Mouse (Mus musculus) c-Kit-negative CD71-positive TER-119-positive erythroid progenitor cells, embryonic 14.5 days (primary cell): ENCODE measurements around the gene Insr.

Experiments
- DNase-seq: peaks from one replicate; pipeline ENCODE4 v3.0.0-alpha.2; 2013; ENCODE audit warnings: low read depth, low spot score

Insr gene

DNA sequence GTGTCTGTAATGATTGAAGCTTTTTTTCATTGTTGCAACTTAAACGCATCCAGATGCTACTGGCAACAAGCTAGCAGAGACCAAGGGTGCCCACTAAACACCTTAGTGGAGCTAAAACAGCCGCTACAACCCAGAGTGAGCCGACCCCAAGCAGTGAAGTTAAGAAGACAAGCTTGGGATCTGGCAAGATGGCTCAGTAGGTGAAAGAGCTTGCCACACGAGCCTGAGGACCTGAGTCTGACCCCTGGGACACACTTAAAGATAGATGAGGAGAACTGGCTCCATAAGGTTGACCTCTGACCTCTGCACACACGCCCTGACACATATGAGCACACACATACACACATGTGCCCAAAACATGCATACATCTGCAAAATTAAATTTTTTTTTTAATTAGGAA, 4.2 kb downstream of the Insr start:
- DNase-seq, result no peak

DNA sequence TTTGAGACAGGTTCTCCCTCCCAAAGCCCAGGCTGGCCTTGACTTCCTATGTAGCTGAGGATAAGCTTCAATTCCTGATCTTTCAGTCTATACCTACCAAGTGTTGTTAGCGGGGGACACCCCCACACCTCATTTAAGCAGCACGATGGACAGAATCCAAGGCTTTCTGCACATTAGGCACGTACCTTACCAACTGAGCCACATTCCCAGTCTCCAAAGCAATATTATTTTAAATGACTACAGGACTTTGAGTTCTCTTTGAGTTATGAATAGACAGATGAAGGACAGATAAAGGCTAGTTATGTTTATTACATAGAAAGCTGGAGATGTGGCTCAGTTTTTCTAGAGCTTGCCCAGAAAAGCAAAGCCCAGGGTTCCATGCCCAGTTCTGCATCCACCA, 5.6 kb downstream of the Insr start:
- DNase-seq, result no peak

DNA sequence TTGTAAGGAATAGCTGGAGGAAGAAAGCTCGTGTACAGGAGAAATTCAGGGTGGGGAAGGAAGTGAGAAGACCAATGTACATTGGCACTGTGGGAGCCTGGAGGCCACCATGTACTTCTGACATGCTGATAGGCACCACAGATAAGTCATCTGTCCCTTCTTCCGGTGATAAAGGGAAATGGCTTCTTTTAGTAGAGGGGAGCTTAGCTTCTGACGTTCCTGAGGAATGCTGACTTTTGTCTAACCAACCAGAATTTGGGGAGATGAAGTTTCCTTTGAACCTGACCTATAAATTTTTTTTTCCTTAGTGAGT, 12.0 kb downstream of the Insr start:
- no peak for DNase-seq

DNA sequence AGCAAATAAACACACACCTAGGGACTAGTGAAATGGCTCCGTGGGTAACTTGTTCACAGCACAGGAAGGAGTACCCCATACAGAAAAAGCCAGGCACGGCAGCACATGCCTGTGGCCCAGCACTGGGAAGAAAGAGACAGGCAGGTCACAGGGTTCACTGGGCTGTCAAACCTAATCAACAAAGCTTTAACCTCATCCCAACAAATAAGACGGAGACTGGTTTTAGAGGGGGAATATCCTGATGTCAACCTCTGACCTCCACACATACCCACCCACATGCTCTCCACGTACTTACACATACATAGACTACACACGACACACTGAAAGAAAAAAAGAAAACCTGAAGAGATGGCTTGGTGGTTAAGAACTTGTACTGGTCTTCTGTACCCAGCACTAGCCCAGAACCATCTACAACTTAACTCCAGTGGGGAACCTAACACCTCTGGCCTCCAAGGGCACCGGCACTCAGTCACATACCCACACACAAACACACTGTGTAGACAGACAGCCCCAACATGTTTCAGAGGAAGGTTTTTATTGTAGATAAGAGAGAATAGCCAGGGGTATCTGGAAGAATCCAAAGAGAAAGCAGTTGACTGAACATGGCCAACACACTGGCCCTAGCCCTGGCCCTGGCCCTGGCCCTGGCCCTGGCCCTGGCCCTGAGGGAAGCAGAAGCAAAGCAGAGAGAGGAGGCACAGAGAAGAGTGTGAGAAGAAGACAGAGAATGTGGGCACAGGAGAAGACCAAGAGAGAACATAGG, 12.6 kb downstream of the Insr start:
- DNase-seq, result no peak

DNA sequence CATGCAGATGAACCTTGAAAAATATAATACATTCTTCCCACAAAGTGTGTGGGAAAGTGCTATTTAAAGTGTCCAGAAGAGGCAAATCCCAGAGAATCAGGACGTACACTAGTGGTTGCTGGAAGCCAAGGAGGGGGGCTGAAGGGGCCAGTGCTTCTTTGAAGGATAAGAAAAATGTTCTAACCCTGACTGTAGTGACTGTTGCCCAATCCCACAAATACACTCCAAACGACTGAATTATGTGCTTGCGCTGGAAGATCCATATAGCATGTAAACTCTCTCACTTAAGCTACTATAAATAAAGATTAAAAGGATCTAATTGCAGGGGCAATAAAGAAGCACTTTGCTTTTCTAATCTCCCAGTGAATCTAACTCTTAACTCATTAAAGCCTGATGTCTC, 14.2 kb downstream of the Insr start:
- no peak for DNase-seq

DNA sequence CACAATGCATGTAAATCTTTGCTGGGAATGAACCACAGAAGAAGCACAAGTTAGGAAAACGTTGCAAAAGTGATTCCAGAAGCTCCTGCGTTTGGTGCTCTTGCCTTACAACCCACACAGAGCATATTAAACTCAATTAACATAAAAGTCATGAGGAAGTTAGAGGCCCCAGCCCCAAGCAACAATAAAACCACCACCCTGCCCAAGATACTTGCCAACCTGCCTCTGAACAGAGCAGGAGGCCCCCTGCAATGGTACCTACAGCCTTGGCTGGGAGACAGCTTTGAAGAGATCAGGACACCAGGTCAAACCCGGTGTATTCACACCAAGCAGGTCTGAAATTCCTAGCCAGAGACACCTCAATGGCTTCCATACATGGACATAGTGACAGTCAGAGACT, 16.6 kb downstream of the Insr start:
- no peak for DNase-seq

DNA sequence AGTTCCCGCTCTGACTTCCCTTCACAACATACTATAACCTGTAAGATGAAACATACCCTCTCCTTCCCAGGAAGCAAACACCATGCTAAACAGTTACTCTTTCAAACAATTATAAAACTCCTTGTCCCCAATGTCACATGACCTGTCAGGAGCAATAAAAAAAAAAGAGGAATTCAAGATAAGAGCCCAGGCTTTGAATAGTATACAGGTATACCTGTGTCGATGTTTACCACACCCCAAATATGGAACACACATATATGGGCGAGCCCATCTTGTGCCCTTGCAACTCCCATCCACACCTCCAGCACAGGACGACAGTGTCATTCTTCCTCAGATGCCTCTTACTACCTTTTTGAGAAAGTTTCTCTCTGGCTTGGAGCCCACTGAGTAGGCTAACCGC, 18.3 kb downstream of the Insr start:
- no peak for DNase-seq

DNA sequence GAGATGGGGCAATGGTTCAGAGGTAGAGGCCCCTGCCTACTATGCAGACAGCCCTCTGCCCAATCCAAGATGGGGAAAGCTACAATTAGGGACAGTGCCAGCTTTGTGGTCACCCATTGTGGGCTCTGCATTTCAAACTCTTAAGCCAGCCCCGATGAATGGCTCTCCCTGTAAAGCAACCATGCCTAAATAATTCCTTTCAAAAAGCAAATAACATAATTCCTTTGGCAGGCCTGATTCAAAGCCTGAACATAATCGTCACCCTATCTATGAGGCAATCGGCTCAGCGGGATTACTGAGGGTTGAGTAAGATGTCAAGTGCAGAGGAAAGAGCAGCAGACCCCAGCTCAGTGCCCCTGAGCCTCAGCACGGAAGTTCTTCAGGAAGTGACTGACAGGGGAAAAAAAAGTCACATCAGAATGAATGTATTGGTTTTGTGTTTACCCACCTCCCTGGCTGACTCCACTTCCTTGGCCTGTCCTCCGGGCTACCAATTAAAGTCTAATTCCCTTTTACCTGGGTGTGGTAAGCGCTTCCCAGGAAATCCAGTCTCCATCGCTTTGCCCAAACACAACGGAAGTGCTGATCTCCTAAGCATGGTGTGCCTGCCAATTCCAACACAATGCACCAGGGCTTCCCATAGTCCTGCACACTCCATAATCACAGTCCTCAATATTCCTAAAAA, 19.1 kb downstream of the Insr start:
- no peak for DNase-seq

DNA sequence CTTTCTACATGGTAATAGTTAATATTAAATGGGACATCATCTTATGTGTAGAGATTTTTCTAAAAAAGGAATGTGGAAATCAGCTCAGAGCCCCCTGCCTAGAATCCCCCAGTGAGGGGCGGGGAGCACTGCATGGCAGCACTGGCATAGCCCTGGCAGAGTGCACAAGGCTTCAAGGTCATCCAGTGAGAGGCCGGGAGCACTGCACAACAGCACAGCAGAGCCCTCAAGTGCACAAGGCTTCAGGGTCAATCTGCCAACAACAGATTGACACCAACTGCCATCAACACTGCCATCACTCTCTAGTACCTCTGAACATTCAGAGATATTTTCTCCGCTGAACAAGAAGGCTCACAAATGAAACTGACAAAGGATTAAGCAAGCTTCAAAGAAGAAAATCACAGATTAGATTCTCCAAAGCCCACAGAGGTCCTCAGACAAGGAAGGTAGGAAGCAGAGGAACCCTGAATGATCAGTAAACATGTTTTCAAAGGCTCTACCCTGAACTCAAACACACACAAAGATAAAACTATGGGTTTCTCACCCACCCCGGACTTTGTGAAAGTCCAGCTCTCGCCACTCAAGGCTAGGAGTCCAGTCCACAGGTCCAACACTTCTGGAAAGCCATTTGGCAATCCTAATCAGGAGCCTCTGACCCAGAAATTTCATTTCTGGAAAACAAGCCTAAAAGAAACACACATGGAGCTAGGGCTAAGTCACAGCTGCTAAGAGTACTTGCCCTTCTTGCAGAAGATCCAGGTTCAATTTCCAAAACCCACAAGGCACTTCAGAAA, 23.1 kb downstream of the Insr start:
- no peak for DNase-seq

DNA sequence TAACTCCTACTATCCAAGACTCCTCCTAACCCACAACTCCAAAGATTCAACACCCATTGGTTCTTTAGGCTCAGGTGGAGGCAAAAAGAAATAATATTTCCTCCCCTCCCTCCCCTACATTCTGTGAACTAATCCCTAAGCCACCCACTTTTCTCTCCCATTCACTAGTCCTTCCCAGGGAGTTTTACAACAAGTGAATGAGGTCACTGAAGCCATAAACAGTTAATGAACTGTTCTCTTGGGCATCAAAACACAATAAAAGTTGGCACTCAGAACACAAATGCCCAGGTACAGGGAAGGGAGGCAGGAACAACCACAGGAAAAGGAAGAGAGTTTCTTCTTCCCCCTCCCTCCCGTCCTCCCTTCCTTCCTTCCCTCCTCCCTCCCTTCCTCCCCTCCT, 24.1 kb downstream of the Insr start:
- no peak for DNase-seq

DNA sequence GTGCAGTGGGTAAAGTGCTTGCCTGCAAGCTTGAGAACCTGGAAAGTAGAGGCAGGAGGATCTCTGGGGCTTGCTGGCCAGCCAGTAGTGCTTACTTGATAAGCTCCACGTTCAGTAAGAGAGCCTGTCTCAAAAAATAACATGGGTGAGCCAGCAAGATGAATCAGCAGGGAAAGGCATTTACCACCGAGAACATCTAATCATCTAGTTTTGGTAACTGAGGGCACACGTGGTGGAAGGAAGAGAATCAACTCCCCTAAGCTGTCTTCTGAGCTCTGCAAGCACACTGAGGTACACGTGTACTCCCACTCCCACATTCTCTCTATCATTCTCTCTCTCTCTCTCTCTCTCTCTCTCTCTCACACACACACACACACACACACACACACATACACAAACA, 26.2 kb downstream of the Insr start:
- no peak for DNase-seq

DNA sequence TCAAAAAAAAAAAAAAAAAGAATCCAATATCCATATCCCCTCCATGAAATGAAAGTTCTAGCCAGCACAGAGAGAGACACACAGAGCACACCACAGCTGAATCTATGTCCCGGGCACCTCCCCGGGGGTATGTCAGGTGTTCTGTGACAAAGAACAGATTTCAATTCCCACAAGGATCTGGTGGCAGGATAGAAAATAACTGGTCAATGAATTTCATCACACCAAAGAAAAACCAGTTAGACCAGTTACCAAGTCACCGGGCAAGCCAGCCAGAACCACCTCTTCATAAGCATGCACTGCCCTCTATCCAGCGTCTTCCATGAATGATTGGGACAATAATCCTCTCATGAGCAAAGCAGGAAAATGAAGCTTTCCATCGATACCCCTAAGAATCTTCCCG, 26.8 kb downstream of the Insr start:
- DNase-seq, result no peak

DNA sequence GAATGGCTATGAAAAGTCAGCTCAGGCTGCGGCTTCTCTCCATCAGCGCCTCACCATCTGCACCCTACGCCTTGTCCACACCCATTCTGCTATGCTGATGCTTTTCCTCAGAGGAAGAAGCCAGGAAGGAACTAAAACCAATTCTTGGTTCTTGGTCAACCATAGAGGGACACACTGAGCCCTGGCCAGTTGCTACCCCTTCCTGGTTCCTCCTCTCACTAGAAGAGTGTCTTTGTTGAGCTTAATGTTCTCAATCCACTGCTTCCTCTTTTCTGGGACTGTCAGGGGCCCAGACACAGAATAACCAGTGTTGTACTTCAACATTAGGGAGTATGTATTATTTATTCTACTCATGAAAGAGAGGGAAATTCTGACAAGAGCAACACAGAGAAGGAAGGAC, 28.3 kb downstream of the Insr start:
- no peak for DNase-seq

DNA sequence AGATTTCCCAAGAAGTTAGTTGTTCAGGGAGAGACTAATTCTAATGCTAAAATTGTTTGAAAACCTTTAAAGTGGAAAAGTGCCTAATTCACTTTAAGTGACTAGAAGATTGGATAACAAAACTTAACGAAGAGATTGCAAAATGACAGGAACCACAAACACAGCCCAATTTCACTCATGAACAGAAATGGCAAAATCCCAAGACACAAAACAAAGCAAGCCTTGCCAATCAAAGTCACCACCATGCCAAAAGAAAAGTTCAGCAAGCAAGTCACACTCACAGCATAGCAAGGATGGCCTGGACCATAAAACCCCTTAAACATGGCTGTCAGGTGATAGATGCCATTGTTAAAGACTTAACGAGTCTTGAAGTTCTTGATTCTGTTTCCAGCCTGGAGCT, 29.5 kb downstream of the Insr start:
- no peak for DNase-seq

DNA sequence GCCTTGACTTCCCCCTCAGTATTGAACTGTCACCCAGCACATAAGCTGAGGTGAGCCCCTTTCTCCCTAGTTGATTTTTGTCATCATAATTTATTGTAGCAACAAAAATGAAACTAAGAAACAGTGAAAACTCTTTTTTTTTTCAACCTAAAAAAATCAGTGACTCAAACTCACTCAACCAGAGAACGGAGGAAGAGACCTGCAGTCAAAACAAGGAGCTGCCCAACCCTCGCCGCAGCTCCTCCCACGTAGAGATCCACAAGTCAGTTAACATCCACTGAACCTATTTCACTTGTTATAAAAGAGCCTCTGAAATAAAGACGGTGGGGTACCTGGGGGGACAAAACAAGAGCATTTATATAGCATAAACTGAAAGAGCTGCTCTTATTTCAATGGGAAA, 30.7 kb downstream of the Insr start:
- no peak for DNase-seq

DNA sequence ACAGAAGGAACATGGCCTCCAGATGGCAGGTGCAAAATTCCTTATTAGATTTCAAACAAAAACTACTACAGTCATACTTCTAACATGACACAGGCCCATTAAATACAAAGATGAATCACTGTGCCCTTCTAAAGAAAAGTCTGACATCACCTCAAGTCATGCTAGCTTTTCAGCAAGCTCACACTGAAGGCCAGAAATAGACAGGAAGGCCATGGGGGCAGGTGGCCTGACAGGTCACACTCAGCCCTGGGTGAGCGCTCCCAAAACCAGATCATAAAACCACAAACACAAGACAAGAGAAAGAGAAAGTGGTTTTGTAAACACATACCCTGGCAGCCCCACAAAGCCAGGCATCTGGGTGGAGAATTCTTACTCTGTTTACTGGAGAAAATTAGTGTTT, 32.3 kb downstream of the Insr start:
- DNase-seq, result no peak

DNA sequence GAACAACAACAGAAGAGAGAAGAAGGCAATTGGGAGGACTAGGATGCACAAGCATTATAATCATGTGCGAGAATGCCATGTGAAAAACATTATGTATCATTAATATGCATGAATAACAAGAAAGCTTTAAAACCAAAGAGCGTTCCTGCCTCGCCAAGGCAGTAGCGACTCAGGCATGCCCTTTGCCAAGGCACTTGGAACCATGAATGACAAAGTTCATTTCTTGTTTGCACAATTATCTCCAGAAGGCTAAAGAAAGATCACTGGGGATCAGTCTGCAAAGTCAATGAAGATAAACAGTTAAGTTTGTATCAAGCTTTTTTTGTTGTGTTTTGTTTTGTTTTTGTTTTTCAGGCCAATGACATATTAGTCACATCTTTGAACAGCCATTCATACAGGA, 36.2 kb downstream of the Insr start:
- no peak for DNase-seq

DNA sequence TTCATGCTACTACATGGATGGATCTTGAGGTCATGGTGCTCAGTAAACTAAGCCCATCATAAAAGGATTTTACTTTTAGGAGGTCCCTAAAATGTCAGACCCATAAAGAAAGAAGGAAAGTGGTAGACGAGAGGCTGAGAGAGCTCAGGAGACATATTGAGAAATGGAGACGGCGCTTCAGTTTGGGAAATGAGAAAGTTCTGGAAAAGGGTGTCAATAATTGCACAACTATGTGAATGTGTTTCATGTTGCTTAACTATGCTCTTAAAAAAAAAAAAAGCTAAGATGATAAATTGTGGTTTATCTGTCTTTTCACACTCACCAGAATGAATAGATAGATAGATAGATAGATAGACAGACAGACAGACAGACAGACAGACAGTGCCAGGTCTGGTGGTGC, 38.7 kb downstream of the Insr start:
- DNase-seq, result no peak

DNA sequence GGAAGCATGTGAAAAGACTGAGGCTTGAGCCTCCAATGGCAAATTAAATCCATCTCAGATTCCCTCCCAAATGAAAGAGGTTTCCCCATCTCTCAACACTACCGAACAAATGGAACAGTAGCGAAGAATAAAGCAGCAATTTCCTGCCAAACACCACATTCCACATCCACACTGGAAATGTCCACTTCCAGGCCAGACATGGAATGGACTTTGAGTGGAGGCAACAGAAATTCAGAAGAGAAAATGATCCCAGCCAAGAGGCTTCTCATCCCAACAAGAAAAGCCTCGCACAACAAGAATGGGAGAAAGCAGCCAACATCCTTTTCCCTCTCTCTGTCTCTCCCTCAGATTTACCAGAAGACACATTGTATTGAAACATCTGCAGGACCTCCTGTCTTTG, 39.8 kb downstream of the Insr start:
- DNase-seq, result no peak

DNA sequence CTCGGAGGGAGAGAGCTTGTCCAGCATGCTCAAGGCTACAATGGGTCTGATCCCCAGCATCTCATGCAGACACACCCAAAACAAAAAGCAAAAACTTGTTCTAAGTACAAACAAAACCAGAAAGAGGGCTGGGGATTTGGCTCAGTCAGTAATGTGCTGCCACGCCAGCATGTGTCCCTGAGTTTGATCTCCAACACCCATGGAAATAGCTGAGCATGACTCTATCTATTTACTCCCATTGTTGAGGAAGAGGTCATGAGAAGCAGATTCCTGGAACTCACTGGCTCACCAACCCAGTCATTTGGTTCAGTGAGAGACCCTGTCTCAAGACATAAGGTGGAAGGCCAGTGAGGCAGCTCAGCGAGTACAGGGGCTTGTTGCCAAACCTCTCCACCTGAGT, 40.6 kb downstream of the Insr start:
- no peak for DNase-seq

DNA sequence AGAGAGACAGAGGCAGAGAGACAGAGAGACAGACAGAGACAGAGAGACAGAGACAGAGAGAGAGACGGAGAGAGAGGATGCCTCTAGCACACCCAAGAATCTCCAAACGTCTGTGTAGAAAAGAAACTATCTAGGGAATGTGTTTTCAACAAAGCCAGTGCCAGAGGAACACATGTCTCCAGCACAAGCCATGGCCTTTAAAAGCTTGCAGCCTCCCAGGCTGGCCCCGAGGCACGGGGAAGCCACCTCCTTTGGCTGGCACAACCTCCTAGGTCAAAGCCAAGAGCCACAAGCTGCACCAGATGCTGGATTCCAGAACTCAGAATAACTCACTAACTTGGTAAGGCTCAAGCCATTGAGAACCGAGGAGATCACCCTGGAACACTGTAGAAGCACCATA, 42.1 kb downstream of the Insr start:
- DNase-seq, result no peak

DNA sequence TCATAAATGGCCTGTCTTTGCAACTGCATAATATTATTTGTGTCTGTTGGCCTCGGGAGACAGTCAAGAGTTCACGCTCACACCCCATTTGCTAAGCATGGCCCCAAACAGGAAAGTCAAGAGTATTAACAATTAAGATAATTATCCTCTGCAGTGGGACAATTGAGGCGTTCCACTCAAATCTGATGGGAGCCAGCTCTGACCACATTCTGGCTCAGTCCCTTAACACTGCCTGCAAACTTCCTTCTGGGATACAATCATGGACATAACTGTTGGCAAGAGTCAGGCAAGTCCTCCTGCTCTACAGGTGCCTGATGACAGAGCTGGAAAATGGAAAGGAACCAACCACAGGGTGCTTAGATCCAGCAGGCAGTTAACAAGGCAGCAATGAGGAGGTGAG, 43.1 kb downstream of the Insr start:
- DNase-seq, result no peak

DNA sequence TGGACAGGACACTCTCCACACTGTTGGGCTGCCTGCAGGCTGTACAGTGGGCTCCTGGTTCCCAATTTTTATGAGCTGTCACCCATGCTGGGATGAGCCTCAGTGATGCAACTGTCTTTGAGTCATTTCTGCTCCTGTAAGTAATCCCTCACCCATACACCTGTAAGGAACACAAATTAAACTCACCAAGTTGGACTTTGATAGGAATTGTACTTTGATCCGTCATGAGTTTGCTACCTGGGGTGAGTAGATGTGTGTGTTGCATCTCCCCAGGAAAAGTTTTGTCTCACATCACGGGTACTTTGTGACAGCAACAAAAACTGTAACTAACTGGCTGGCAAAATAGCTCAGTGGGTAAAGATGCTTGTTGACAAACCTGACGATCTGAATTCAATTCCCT, 44.8 kb downstream of the Insr start:
- DNase-seq, result no peak
